Mouse (Mus musculus): ENCODE measurements at regions not wholly inside any gene's neighbourhood (a gene's known extent, or its start where the extent isn't known, plus 50 kb on each side); places are given as distances from the start of the nearest gene placed in this dataset.

DNA sequence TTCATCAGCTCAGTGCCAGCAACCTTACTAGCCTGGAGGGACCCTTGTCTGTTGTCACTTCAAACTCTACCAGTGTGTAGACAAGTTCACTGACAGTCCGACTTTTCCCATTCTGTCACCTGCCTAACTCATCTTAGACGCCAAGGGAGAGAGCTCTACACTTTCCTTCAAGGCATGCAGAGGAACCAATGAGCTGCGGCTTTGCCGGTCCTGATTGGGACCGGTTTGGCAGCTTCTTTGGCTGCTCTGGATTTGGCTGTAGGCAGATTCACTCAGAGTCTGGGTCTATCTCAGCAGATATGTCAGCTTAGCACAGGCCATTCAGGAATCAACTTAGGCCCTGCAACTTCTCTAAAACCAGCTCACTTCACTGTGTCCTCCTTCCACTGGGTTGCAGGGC is 264.3 kb downstream of the 1810013L24Rik start:
- TF ChIP-seq POLR2A (IDR thresholded peaks at IDR 0.05; ENCODE audit: insufficient read depth, low read depth, low read length) (no peak), CTCF (IDR thresholded peaks at IDR 0.05; ENCODE audit: insufficient read depth, low read depth, low read length) (no peak)

Data from olfactory bulb, adult 2 months (tissue).